Mouse (Mus musculus): Measurements from ENCODE around the gene Atg101.

Gene Atg101

GRCm38 (mm10) chr15:101283183-101283910 is 725 bp upstream of the Atg101 start:
- peak; percentile 70 for DNase-seq (ENCODE audit: low read depth, low spot score)

GRCm38 (mm10) chr15:101286129-101286770 is 2.2 kb downstream of the Atg101 start:
- no peak for DNase-seq (ENCODE audit: low read depth, low spot score)

- no peak for DNase-seq (ENCODE audit: low read depth, low spot score)
Measured at GRCm38 (mm10) chr15:101287361-101287760, 3.3 kb downstream of the Atg101 start.

- no peak for DNase-seq (ENCODE audit: low read depth, low spot score)
Measured at GRCm38 (mm10) chr15:101290354-101290753, 6.3 kb downstream of the Atg101 start.

DNA sequence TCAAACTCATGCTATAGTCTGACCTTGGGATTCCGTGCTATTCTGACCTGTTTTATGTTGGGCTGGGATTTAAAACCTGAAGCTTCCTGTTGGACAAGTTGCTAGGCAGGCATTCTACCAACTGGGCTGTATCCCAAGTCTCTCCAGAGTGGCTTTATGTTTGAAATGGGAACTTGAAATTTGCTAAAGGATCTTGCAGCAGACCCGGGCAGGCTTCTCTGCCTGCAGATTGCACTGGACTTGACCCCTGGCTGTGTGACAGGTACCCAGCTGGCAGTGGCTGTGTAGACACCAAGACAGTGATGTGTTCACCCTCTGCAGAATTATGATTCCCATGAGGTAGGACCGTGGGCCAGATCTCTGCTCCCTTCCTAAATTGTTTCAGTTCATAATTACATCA is 7.9 kb downstream of the Atg101 start:
- no peak for DNase-seq (ENCODE audit: low read depth, low spot score)

GRCm38 (mm10) chr15:101293025-101293621 is 9.1 kb downstream of the Atg101 start, which contains the start of gene 6030408B16Rik:
TSS of gene 6030408B16Rik (plus strand) at chr15:101293212.
- DNase-seq (ENCODE audit: low read depth, low spot score), result no peak

DNA sequence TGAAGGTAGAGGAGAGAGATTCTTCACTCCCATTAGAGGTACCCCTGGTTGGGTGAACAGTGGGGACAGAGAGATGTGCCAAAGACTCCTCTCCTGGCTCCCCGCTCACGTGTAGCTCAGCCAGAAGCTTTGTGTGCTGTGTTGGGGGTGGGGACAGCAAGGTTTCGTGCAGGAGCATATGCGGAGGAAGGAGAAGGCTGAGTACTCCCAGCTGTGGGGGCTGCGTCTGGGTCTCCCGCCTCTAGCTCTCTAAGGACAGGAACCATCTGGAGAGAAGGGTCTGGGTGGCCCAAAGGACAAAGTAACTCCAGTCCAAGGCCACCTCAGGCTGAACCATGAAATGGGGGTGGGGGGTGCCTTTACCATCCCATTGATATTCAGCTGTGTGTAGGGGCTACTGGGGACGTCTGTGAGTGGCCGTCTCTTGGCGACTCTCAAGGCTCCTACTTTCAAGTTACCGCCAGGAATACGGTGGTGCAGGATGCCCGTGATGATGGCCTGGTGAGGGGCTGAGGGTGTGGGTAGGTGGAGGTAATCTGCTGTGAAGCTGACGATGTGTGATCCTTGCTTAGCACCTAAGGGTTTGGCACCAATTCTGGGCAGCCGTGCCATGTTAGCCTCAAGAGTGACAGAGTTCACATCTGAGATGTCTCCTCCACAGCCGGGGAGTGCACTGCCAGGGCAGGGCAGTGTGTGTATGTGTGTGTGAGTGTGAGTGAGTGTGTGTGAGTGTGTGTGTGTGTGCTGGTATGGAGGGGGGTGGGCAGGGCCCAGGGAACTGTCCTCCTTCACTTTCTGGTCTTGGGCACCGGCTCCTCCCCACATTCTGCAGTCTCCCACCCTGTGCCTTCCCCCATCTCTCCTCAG is 10.2 kb downstream of the Atg101 start:
- no peak for DNase-seq (ENCODE audit: low read depth, low spot score)

DNA sequence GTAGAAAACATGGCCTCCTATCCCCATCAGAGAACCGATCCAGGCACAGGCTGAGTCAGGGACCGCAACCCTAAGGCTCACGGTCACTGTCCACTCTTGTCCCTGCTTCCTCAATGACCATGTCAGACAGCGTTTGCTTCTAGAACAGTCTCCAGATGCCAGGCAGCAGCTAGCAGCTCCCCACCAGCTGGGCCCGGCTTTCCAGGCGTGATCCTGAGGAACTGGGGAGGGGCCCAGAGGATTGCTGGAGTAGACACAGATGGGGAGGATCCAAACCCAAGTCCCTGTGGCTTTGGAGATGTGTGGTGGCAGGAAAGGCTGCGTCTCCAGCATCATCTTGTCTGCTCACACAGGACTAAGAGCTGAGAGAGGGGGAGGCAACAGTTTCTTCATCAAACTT is 11.0 kb downstream of the Atg101 start:
- no peak for DNase-seq (ENCODE audit: low read depth, low spot score)

- DNase-seq (ENCODE audit: low read depth, low spot score), result no peak
Measured at GRCm38 (mm10) chr15:101295616-101296015, 11.5 kb downstream of the Atg101 start.

DNA sequence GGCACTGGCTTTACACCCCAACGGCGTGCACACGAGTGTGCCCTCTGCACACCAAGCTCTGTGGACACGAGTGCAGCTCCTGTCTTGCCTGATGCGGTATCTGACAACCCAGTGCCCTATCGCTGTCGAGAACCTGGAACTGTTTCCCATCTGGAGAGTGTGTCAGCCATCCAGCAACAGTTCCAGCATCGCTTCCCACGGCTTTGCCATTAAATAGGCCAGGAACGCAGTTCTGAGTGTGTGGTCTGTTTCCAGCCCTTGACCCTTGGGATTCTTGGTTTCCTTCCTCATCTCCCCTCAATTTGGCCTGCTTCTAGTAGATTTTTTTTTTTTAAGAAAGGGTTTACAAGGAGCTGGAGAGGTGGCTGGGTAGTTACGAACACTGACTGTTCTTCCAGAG is 12.0 kb downstream of the Atg101 start:
- no peak for DNase-seq (ENCODE audit: low read depth, low spot score)

- no peak for DNase-seq (ENCODE audit: low read depth, low spot score)
Measured at GRCm38 (mm10) chr15:101297988-101298387, 13.9 kb downstream of the Atg101 start.

GRCm38 (mm10) chr15:101298550-101298949 is 14.5 kb downstream of the Atg101 start:
- no peak for DNase-seq (ENCODE audit: low read depth, low spot score)

GRCm38 (mm10) chr15:101299480-101299960 is 15.4 kb downstream of the Atg101 start:
- DNase-seq (ENCODE audit: low read depth, low spot score), result no peak

GRCm38 (mm10) chr15:101300128-101300527 is 16.1 kb downstream of the Atg101 start:
- no peak for DNase-seq (ENCODE audit: low read depth, low spot score)

DNA sequence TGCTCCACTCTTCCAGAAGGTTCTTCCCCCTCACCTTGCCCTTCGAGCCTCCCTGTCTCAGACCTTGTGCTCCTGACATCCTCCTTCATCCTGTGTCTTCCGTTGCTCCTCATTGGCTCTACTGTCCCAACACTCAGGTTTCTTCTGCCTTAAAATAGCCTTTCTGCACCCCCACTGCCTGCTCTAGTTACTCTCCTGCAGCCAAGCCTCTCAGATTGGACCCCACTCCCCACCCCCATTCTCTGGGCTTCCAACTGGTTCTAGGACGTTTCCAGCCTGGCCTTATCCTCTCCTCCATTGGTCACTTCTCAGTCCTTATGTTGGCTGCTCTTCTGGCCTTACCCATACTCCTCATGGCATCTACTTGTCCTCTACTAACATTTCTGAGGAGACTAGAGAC is 18.1 kb downstream of the Atg101 start:
- no peak for DNase-seq (ENCODE audit: low read depth, low spot score)

DNA sequence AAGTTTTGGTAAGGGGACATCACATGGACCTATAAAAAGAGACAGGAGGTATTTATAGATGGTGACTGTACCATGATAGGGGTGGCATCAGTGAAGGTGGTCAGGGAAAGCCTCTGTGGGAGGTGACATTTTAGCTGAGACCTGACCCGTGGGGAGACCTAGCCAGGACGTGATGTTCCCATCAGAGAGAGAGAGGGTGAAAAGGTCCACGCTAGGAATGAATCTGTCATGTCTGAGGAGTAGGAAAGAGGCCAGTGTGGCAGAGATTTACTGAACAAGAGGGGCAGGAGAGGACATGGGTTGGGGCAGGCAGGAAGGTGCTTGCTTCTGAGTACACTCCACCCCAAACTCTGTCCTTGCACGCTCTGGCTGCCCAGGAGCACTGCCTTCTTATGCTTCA is 19.8 kb downstream of the Atg101 start:
- DNase-seq (ENCODE audit: low read depth, low spot score), result no peak

GRCm38 (mm10) chr15:101306459-101306858 is 22.4 kb downstream of the Atg101 start:
- DNase-seq (ENCODE audit: low read depth, low spot score), result no peak

DNA sequence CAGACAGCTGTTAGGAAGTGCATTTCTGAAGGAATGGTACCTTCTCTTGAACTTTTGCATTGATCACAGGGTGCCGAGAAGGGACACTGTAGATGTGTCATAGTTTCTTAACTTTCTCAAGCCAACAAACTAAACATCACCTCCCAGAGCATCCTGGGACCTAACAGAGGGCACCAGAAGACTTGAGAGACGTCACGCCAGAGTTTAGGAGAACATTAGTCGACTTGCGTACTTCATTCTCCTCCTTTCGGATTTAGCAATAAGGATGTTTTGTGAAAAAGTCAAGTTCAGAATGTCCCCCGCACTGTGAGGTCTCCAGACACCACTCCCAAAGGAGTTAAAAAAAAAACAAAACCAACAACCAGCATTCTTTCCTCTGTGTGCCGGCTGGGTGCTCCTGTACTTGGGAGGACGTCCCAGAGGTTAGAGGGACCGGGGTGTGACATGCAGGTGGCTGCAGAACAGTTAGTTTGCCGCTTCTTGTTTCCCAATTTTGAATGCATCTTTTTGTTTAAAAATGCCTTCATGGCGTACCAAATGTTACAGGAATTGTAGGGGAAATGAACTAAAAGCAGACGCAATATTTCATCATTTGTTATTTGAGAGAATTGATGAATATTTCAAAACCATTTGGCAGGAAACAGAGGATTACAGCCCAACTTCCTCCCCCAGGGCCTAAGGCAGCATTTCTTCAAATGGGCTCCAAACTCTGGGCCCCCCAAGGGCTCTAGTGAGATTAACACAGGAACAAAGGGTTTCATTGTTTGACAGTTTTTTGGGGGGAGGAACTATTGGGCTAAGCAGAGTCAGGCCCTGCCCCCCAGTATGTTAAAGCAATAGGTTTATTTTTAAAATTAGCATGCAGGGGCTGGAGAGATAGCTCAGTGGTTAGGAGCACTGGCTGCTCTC is 24.6 kb downstream of the Atg101 start:
- no peak for DNase-seq (ENCODE audit: low read depth, low spot score)

DNA sequence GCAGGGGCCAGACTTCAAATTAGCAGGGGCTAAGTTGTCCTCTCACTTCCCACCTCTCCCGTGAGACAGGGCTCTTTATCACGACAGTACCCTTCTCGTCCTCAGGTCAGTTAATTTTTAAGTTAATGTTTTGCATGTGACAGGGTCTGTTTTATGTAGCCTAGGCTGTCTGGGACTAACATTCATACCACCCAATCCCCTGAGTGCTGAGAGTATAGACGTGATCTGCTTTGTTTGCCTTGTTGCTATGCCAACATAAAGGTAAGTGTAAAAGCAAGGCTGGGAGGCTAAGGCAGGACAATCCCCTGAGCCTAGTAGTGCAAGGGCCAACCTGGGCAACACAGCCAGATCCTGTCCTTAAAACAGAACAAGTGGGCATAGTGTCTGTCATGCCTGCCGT is 25.4 kb downstream of the Atg101 start:
- DNase-seq (ENCODE audit: low read depth, low spot score), result no peak

DNA sequence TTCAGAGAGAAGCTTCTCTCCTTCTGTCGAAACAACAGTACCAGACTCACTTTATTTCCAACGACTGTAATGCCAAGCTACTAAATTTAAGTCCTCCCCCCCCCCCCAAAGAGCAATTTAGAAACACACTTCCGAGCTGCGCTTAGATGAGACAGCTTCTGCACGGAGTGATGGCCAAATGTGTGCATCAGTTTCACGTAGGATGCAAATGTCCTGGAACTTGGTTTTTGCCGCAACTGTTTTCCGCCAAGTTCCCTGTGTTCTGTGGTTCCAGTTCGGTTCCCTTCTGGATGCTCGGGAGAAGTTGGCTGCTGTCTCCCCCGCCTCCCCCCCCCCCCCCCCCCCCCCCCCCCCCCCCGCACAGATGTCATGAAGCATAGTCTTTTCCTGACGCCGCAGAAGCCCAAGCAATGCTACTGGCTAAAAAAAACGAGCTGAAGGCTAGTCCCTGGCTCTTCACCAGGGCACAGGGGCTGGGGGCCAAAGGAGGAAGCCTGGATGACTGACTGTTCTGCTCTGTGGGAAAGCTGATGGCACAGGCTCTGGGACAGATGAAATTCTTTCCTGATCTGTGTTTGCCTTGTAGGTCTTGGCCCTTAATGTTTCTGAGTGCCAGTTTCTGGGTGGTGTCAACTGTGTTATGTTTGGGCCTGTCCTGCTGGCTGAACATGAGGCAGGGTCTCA is 27.2 kb downstream of the Atg101 start:
- DNase-seq (ENCODE audit: low read depth, low spot score), result no peak

Measured in embryo, embryonic 11.5 days (tissue).